Mouse (Mus musculus) testis, adult 2 months (tissue): ENCODE results near the gene Dnah1.

Source experiments
- CTCF ChIP-seq: fragments of 200-500 bp; IDR thresholded peaks from 2 replicates; pipeline ENCODE4 v1.5.1; 2012; ENCODE audit warnings: low read depth, mild to moderate bottlenecking, inconsistent platforms, low read length, moderate library complexity; ENCODE audit not compliant: control insufficient read depth, insufficient read depth, insufficient replicate concordance
- POLR2A ChIP-seq: fragments of 200-500 bp; IDR thresholded peaks from 2 replicates; pipeline ENCODE4 v1.6.1; 2012; ENCODE audit warnings: low read depth, mild to moderate bottlenecking, inconsistent platforms, low read length, moderate library complexity; ENCODE audit not compliant: control insufficient read depth

DNA sequence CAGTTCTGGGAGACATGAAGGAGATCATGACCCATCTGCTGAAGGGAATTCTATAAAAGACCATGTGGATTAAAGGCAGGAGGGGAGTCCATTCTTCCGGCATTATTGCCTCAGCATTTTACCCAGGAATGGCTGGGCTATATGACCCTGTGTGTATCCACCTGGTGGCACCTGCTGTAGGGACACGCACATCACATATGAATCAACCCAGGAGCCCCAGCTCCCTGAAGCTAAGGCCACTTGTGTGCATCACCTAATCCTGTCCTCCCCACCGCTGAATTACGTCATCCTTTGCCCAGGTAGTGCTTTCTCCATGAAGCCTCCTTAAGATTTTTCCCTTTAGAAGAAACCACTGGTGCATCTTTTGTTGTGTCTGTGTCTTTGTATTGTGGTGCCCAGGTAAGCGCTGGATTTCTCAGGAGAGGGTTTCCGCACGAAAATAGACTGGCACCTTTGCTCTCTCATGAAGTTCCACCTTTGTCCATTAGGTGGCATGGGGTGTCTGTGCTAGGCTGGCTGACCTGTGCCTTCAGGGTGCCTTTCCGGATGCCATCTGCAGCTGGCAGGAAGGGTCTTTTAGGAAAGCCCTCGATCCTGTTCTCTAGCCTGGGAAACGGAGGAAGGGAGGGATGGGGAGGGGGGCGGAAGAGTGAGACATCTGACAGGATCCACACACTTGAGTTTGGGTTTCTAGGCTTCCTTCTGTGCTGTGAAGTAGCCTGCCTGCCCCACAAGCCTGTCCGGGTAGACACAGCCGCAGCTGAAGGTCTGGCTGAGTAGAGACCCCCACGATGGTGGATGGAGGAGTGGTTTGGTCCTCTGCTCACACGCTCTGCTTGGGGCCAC is 108.3 kb downstream of the Dnah1 start:
- TF ChIP-seq POLR2A (no peak), CTCF (peak; percentile 75; the same call in 1 of the 2 replicates)
